Mouse (Mus musculus) stomach, postnatal 0 days (tissue): ENCODE results near the gene Ly6g6d. TPM values are rescaled to one million over a fixed set of nuclear protein-coding genes. Genes with fewer than 3 reads are reported as not detected.
A peak's percentile ranks its signal among the peaks of the same experiment; 100 is the strongest.
"Not testable (repeated sequence)": the region's sequence is repeated elsewhere in the genome, so short reads cannot be mapped to it uniquely, and the experiment has no call there.

Source experiments
- ATAC-seq: fragments of 200-750 bp; cut with Nextera tagmentation; 2 replicates; pipeline ENCODE4 v1.8.0; 2017; ENCODE audit not compliant: low FRiP score, low TSS enrichment
- DNase-seq: peaks from one replicate; pipeline ENCODE4 v3.0.0-alpha.2; 2016; ENCODE audit warnings: low spot score
- H3K27ac ChIP-seq: fragments of 300-500 bp; sonication (generic); replicated peaks from 2 replicates; pipeline ENCODE4 v1.5.1; 2014; ENCODE audit warnings: mild to moderate bottlenecking, control low read depth
- H3K27me3 ChIP-seq: fragments of 300-500 bp; sonication (generic); 2 replicates; pipeline ENCODE4 v1.6.1; 2014; ENCODE audit warnings: low read length; ENCODE audit not compliant: control insufficient read depth, insufficient read depth
- H3K36me3 ChIP-seq: fragments of 300-500 bp; sonication (generic); 2 replicates; pipeline ENCODE4 v1.6.1; 2014; ENCODE audit warnings: low read length, mixed read lengths; ENCODE audit not compliant: control insufficient read depth, insufficient read depth
- H3K4me1 ChIP-seq: fragments of 300-500 bp; sonication (generic); replicated peaks from 2 replicates; pipeline ENCODE4 v1.6.1; 2014; ENCODE audit warnings: antibody characterized with exemption; ENCODE audit not compliant: control insufficient read depth, insufficient read depth
- H3K4me2 ChIP-seq: fragments of 300-500 bp; sonication (generic); replicated peaks from 2 replicates; pipeline ENCODE4 v1.6.1; 2014; ENCODE audit warnings: low read depth, mild to moderate bottlenecking, control low read depth, moderate library complexity
- H3K4me3 ChIP-seq: fragments of 300-500 bp; sonication (generic); 2 replicates; pipeline ENCODE4 v1.5.1; 2014; ENCODE audit warnings: low read depth, low read length, control low read depth
- H3K9ac ChIP-seq: fragments of 300-500 bp; sonication (generic); 2 replicates; pipeline ENCODE4 v1.6.1; 2014; ENCODE audit warnings: mild to moderate bottlenecking, low read length, control low read depth, mixed read lengths
- H3K9me3 ChIP-seq: fragments of 300-500 bp; sonication (generic); 2 replicates; pipeline ENCODE4 v1.6.1; 2016; ENCODE audit warnings: low read length; ENCODE audit not compliant: control insufficient read depth
- CTCF ChIP-seq: IDR thresholded peaks from 2 replicates; pipeline ENCODE4 v1.5.1; 2016; ENCODE audit warnings: antibody characterized with exemption, low read depth, mild to moderate bottlenecking, moderate library complexity
- EP300 ChIP-seq: optimal IDR thresholded peaks from 2 replicates; pipeline ENCODE3; 2016; ENCODE audit warnings: antibody characterized with exemption
- WGBS: fragments of 180-500 bp; shearing (Covaris S2); extraction: QIAGEN DNeasy Blood & Tissue Kit; methylation state at CpG from one replicate; pipeline ENCODE4 v1.1.7; 2014; 5-methylcytosine and 5-hydroxymethylcytosine counted together
- polyA plus RNA-seq: library from polyadenylated mRNA; unstranded; fragments of >200 nt; fragmentation: Nextera tagmentation; extraction: Ambion mirVana; gene quantifications from 2 replicates; pipeline ENCODE4 v1.2.1, GENCODE M21; 2015

The Ly6g6d gene
- polyA plus RNA-seq, 1 experiment from 2014 or later, result 7.7 TPM

- H3K9ac ChIP-seq, result no peak overlapping the region
- no peak for TF ChIP-seq CTCF
- TF ChIP-seq EP300, result no peak
- DNase-seq (no peak), ATAC-seq (no peak)
- no peaks in the 10 kb centered on the region for H3K9me3 ChIP-seq
- H3K27ac ChIP-seq, result peak overlapping the region; percentile 89
- H3K27me3 ChIP-seq, result no peaks in the 10 kb centered on the region
- WGBS, result 65% methylated on average over 7 of the region's 7 CpGs
- H3K4me1 ChIP-seq, result peaks cover 8% of the 10 kb centered on the region; the same call in 1 of the 2 replicates
- H3K36me3 ChIP-seq, result no peaks in the 10 kb centered on the region
- H3K4me3 ChIP-seq, result no peak overlapping the region
- peak overlapping the region; percentile 94 for H3K4me2 ChIP-seq
Observed at GRCm38 (mm10) chr17:35044904-35045806, 32.7 kb downstream of the Ly6g6d start.

- H3K27ac ChIP-seq, result peak overlapping the region; percentile 88
- H3K4me1 ChIP-seq, result peaks cover 8% of the 10 kb centered on the region; the same call in 1 of the 2 replicates
- H3K36me3 ChIP-seq, result no peaks in the 10 kb centered on the region
- H3K4me2 ChIP-seq, result peak overlapping the region; percentile 11; the same call in 1 of the 2 replicates
- H3K9me3 ChIP-seq, result no peaks in the 10 kb centered on the region
- TF ChIP-seq EP300 (no peak), CTCF (no peak)
- H3K27me3 ChIP-seq, result no peaks in the 10 kb centered on the region
- no peak overlapping the region for H3K4me3 ChIP-seq
- DNase-seq (no peak), ATAC-seq (peak; percentile 28)
- 52% methylated on average over 4 of the region's 4 CpGs for WGBS
- H3K9ac ChIP-seq, result no peak overlapping the region
Observed at GRCm38 (mm10) chr17:35043794-35044193, 34.1 kb downstream of the Ly6g6d start.

- TF ChIP-seq EP300 (no peak), CTCF (no peak)
- ATAC-seq (no peak), DNase-seq (no peak)
- WGBS, result 83% methylated on average over 11 of the region's 11 CpGs
- Histone ChIP-seq H3K27ac (no peak overlapping the region), H3K4me1 (no peaks in the 10 kb centered on the region), H3K9ac (no peak overlapping the region), H3K4me3 (no peak overlapping the region), H3K9me3 (no peaks in the 10 kb centered on the region), H3K36me3 (no peaks in the 10 kb centered on the region), H3K27me3 (no peaks in the 10 kb centered on the region), H3K4me2 (no peak overlapping the region)
Observed at GRCm38 (mm10) chr17:35039121-35039873, 38.6 kb downstream of the Ly6g6d start.

DNA sequence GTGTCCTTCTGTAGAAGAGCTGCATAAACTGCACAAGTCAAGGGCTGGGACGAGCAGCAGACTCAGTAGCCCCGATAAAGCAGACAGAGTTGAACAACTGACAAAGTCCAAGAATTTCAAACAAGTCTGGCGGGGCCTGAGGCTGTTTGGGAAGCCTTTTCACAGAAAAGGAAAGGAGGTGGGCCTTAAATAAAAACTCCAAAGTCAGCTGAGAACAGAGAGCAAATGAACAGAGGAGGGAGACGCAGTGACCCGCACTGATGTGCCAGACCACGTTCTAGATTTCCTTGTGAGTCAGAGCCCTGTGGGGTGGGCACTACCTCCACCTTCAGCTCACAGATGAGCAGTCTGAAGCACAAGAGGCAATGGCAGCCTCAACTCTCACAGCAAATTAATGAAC is 43.0 kb downstream of the Ly6g6d start:
- WGBS, result 27% methylated on average over 6 of the region's 6 CpGs
- H3K27ac ChIP-seq, result peak overlapping the region; percentile 56; the same call in 1 of the 2 replicates

DNA sequence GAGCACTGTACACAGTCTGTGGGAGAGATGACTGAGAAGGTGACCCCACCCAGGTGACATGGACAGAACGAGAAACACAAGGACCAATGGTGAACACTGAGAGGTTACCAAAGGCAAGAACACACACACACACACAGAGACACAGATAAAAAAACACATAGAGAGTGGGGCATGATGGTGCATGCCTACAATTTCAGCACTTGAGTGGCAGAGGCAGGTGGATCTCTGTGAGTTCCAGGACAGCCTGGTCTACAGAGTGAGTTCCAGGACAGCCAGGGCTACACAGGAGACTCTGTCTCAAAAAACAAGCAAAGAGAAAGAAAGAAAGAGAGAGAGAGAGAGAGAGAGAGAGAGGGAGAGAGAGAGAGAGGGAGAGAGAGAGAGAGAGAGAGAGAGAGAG is 44.2 kb downstream of the Ly6g6d start:
- H3K4me3 ChIP-seq, H3K4me1 ChIP-seq, ATAC-seq, H3K27ac ChIP-seq, H3K4me2 ChIP-seq, H3K9me3 ChIP-seq, DNase-seq, H3K27me3 ChIP-seq, H3K9ac ChIP-seq, H3K36me3 ChIP-seq: not testable (repeated sequence)
- 69% methylated on average over 1 of the region's 1 CpGs for WGBS

More for the DNA sequence above, 43.0 kb downstream of the Ly6g6d start:
- H3K4me1 ChIP-seq, result no peaks in the 10 kb centered on the region
- DNase-seq (peak; percentile 37), ATAC-seq (no peak; the same call in 1 of the 2 replicates)
- no peaks in the 10 kb centered on the region for H3K27me3 ChIP-seq
- no peak overlapping the region for H3K4me2 ChIP-seq
- no peak overlapping the region for H3K9ac ChIP-seq
- H3K36me3 ChIP-seq, result no peaks in the 10 kb centered on the region
- H3K9me3 ChIP-seq, result no peaks in the 10 kb centered on the region
- H3K4me3 ChIP-seq, result no peak overlapping the region
- TF ChIP-seq EP300, result no peak
- TF ChIP-seq CTCF, result no peak
